Mouse (Mus musculus) heart, adult 2 months (tissue): ENCODE results near the gene Lhfpl2. TPM values are rescaled to one million over a fixed set of nuclear protein-coding genes. Genes with fewer than 3 reads are reported as not detected.

Experiments used
- DNase-seq, 2 experiments: peaks; one replicate each; pipeline ENCODE4 v3.0.0; 2021
- H3K27ac ChIP-seq: fragments of 200-600 bp; 2 replicates; pipeline ENCODE4 v1.8.1; 2022
- H3K27me3 ChIP-seq: fragments of 200-500 bp; 2 replicates; pipeline ENCODE4 v1.6.1; 2012; ENCODE audit warnings: mild to moderate bottlenecking, low read length, inconsistent platforms, mixed read lengths; ENCODE audit not compliant: control insufficient read depth, insufficient read depth
- H3K36me3 ChIP-seq: fragments of 200-500 bp; 2 replicates; pipeline ENCODE4 v1.6.1; 2012; ENCODE audit warnings: low read length, inconsistent platforms; ENCODE audit not compliant: control insufficient read depth, insufficient read depth
- H3K4me1 ChIP-seq: fragments of 200-500 bp; 2 replicates; pipeline ENCODE4 v1.6.1; 2011; ENCODE audit warnings: low read length; ENCODE audit not compliant: control insufficient read depth, insufficient read depth
- H3K4me3 ChIP-seq: fragments of 200-600 bp; 2 replicates; pipeline ENCODE4 v1.8.1; 2022
- H3K79me2 ChIP-seq: fragments of 200-500 bp; replicated peaks from 2 replicates; pipeline ENCODE4 v1.6.1; 2012; ENCODE audit warnings: mild to moderate bottlenecking, inconsistent platforms, low read length, moderate library complexity, mixed read lengths; ENCODE audit not compliant: control insufficient read depth, insufficient read depth
- H3K9ac ChIP-seq: fragments of 200-500 bp; 2 replicates; pipeline ENCODE4 v1.6.1; 2012; ENCODE audit warnings: low read depth, mild to moderate bottlenecking, control low read depth, inconsistent platforms, low read length, mixed read lengths
- CTCF ChIP-seq: fragments of 200-600 bp; IDR thresholded peaks from 2 replicates; pipeline ENCODE4 v1.8.1; 2022; ENCODE audit warnings: antibody characterized with exemption, mild to moderate bottlenecking, moderate library complexity
- EP300 ChIP-seq: fragments of 200-500 bp; IDR thresholded peaks from 2 replicates; pipeline ENCODE4 v1.6.1; 2011; ENCODE audit warnings: low read depth, low read length, control low read depth; ENCODE audit not compliant: insufficient read depth
- POLR2A ChIP-seq: fragments of 200-500 bp; IDR thresholded peaks from 2 replicates; pipeline ENCODE4 v1.6.1; 2011; ENCODE audit warnings: mild to moderate bottlenecking, low read depth, low read length, control low read depth; ENCODE audit not compliant: insufficient read depth
- WGBS: fragments of 180-500 bp; shearing (Covaris S2); methylation state at CpG from one replicate; pipeline ENCODE4 v1.1.7; 2018; 5-methylcytosine and 5-hydroxymethylcytosine counted together
- intact Hi-C: fragments of 180-260 bp; cut with DNase I; formaldehyde crosslinking; loops from one replicate; pipeline ENCODE4 v1.15.1; 2025
- polyA plus RNA-seq: library from polyadenylated mRNA; depleted of rRNA; stranded (reverse); fragments of >200 nt; gene quantifications from 2 replicates; pipeline ENCODE4 v1.2.3, GENCODE M21; 2012
- total RNA-seq, 2 experiments: library from RNA; stranded (reverse); gene quantifications; 2 replicates each; pipeline ENCODE4 v1.2.3; 2021

The Lhfpl2 gene
- total and polyA plus RNA-seq, 3 experiments, result 2.8 to 4.0 (median 3.5) TPM

- no peaks in the 10 kb centered on the region for H3K27me3 ChIP-seq
- DNase-seq, result no peak
- H3K27ac ChIP-seq, result no peak overlapping the region
- TF ChIP-seq EP300, result no peak
- TF ChIP-seq CTCF, result no peak
- no peak for TF ChIP-seq POLR2A
- intact Hi-C loops, result no loop called here
- 70% methylated on average over 9 of the region's 9 CpGs for WGBS
- H3K36me3 ChIP-seq, result no peaks in the 10 kb centered on the region
- H3K4me3 ChIP-seq, result no peak overlapping the region
- H3K79me2 ChIP-seq, result no peaks in the 10 kb centered on the region
- no peaks in the 10 kb centered on the region for H3K4me1 ChIP-seq
- H3K9ac ChIP-seq, result no peak overlapping the region
These were observed 29.5 kb downstream of the Lhfpl2 start for GRCm38 (mm10) chr13:94087061-94087460.

GRCm38 (mm10) chr13:94088788-94089187, 31.2 kb downstream of the Lhfpl2 start:
- no peaks in the 10 kb centered on the region for H3K4me1 ChIP-seq
- H3K36me3 ChIP-seq, result no peaks in the 10 kb centered on the region
- no peak overlapping the region for H3K27ac ChIP-seq
- H3K4me3 ChIP-seq, result no peak overlapping the region
- TF ChIP-seq CTCF (no peak), POLR2A (no peak), EP300 (no peak)
- intact Hi-C loops, result no loop called here
- WGBS, result 72% methylated on average over 9 of the region's 9 CpGs
- H3K27me3 ChIP-seq, result no peaks in the 10 kb centered on the region
- H3K9ac ChIP-seq, result no peak overlapping the region
- DNase-seq, result no peak
- H3K79me2 ChIP-seq, result no peaks in the 10 kb centered on the region

GRCm38 (mm10) chr13:94089286-94089685, 31.7 kb downstream of the Lhfpl2 start:
- 84% methylated on average over 9 of the region's 9 CpGs for WGBS
- Histone ChIP-seq H3K4me1 (no peaks in the 10 kb centered on the region), H3K4me3 (no peak overlapping the region), H3K27ac (no peak overlapping the region), H3K36me3 (no peaks in the 10 kb centered on the region), H3K9ac (no peak overlapping the region), H3K27me3 (no peaks in the 10 kb centered on the region), H3K79me2 (no peaks in the 10 kb centered on the region)
- no peak for DNase-seq
- intact Hi-C loops, result no loop called here
- TF ChIP-seq POLR2A (no peak), EP300 (no peak), CTCF (no peak)

GRCm38 (mm10) chr13:94091366-94091765, 33.8 kb downstream of the Lhfpl2 start:
- H3K27ac ChIP-seq, result no peak overlapping the region
- no peak for DNase-seq
- H3K9ac ChIP-seq, result no peak overlapping the region
- no peaks in the 10 kb centered on the region for H3K36me3 ChIP-seq
- no peaks in the 10 kb centered on the region for H3K27me3 ChIP-seq
- 0 out of 2 replicates have a peak, but pooled peaks cover 2% of the 10 kb centered on the region for H3K4me1 ChIP-seq
- H3K79me2 ChIP-seq, result no peaks in the 10 kb centered on the region
- WGBS, result 56% methylated on average over 2 of the region's 2 CpGs
- no peak for TF ChIP-seq EP300
- no peak for TF ChIP-seq CTCF
- no peak for TF ChIP-seq POLR2A
- no peak overlapping the region for H3K4me3 ChIP-seq
- intact Hi-C loops, result no loop called here

- Histone ChIP-seq H3K4me3 (no peak overlapping the region), H3K36me3 (no peaks in the 10 kb centered on the region), H3K27me3 (no peaks in the 10 kb centered on the region), H3K4me1 (peaks cover 16% of the 10 kb centered on the region), H3K27ac (no peak overlapping the region), H3K79me2 (no peaks in the 10 kb centered on the region), H3K9ac (no peak overlapping the region)
- no peak for TF ChIP-seq EP300
- no peak for TF ChIP-seq CTCF
- TF ChIP-seq POLR2A, result no peak
- 53% methylated on average over 4 of the region's 4 CpGs for WGBS
- no peak for DNase-seq
- intact Hi-C loops, result no loop called here
These were observed 36.6 kb downstream of the Lhfpl2 start for GRCm38 (mm10) chr13:94094176-94094575.

- WGBS, result 86% methylated on average over 3 of the region's 3 CpGs
- H3K36me3 ChIP-seq, result no peaks in the 10 kb centered on the region
- DNase-seq, result no peak
- intact Hi-C loops, result loop anchor here (5.0 kb wide), 1 partner anchor 43 kb away; no protein-coding TSS in a partner anchor
- no peaks in the 10 kb centered on the region for H3K27me3 ChIP-seq
- no peak overlapping the region for H3K9ac ChIP-seq
- peaks cover 16% of the 10 kb centered on the region for H3K4me1 ChIP-seq
- no peak overlapping the region for H3K27ac ChIP-seq
- TF ChIP-seq CTCF, result no peak
- TF ChIP-seq EP300, result no peak
- TF ChIP-seq POLR2A, result no peak
- H3K79me2 ChIP-seq, result no peaks in the 10 kb centered on the region
- H3K4me3 ChIP-seq, result no peak overlapping the region
These were observed 37.0 kb downstream of the Lhfpl2 start for GRCm38 (mm10) chr13:94094625-94095024.
